Mouse (Mus musculus) heart, embryonic 14.5 days (tissue): ENCODE data around the gene St7l. TPM values are rescaled to one million over a fixed set of nuclear protein-coding genes. Genes with fewer than 3 reads are reported as not detected.

Experiments used
- ATAC-seq: fragments of 200-750 bp; cut with Nextera tagmentation; 2 replicates; pipeline ENCODE4 v1.8.0; 2017; ENCODE audit warnings: low read depth, moderate TSS enrichment; ENCODE audit not compliant: insufficient number of reproducible peaks, insufficient read depth, low FRiP score
- H3K27ac ChIP-seq, 2 experiments: fragments of 200-500 bp in 1 of 2; fragments of 300-500 bp in 1 of 2; sonication (generic) in 1 of 2; replicated peaks in 1 of 2; 2 replicates each; pipeline ENCODE4 v1.5.1; 2012 to 2014; ENCODE audit warnings: low read depth in 2 of 2, low read length in 2 of 2, control low read depth in 1 of 2, mild to moderate bottlenecking in 1 of 2, mixed read lengths in 1 of 2; ENCODE audit not compliant: control insufficient read depth in 1 of 2, insufficient read depth in 1 of 2
- H3K27me3 ChIP-seq: fragments of 300-500 bp; sonication (generic); 2 replicates; pipeline ENCODE4 v1.6.1; 2014; ENCODE audit warnings: mild to moderate bottlenecking, low read length, control low read depth; ENCODE audit not compliant: control insufficient read depth, insufficient read depth
- H3K36me3 ChIP-seq: fragments of 300-500 bp; sonication (generic); 2 replicates; pipeline ENCODE4 v1.6.1; 2014; ENCODE audit warnings: mild to moderate bottlenecking, control low read depth, low read length, mixed read lengths; ENCODE audit not compliant: control insufficient read depth, insufficient read depth
- H3K4me1 ChIP-seq, 2 experiments: fragments of 200-500 bp in 1 of 2; fragments of 300-500 bp in 1 of 2; sonication (generic) in 1 of 2; 2 replicates each; pipeline ENCODE4 v1.6.1; 2012 to 2014; ENCODE audit warnings: low read length in 2 of 2, control low read depth in 1 of 2, mixed read lengths in 1 of 2; ENCODE audit not compliant: control insufficient read depth in 2 of 2, insufficient read depth in 2 of 2
- H3K4me2 ChIP-seq: fragments of 300-500 bp; sonication (generic); 2 replicates; pipeline ENCODE4 v1.6.1; 2014; ENCODE audit warnings: mild to moderate bottlenecking, low read length
- H3K4me3 ChIP-seq, 2 experiments: fragments of 200-500 bp in 1 of 2; fragments of 300-500 bp in 1 of 2; sonication (generic) in 1 of 2; 2 replicates each; pipeline ENCODE4 v1.5.1; 2012 to 2014; ENCODE audit warnings: low read length in 2 of 2, mild to moderate bottlenecking in 2 of 2, control low read depth in 1 of 2, low read depth in 1 of 2, moderate library complexity in 1 of 2; ENCODE audit not compliant: control insufficient read depth in 1 of 2, insufficient read depth in 1 of 2
- H3K9ac ChIP-seq: fragments of 300-500 bp; sonication (generic); 2 replicates; pipeline ENCODE4 v1.6.1; 2014; ENCODE audit warnings: mild to moderate bottlenecking, low read length
- H3K9me3 ChIP-seq: fragments of 300-500 bp; sonication (generic); 2 replicates; pipeline ENCODE4 v1.6.1; 2016; ENCODE audit warnings: low read length, control low read depth; ENCODE audit not compliant: control insufficient read depth
- WGBS: fragments of 180-500 bp; shearing (Covaris S2); extraction: QIAGEN DNeasy Blood & Tissue Kit; methylation state at CpG from one replicate; pipeline ENCODE4 v1.1.7; 2014; 5-methylcytosine and 5-hydroxymethylcytosine counted together
- polyA plus RNA-seq: library from polyadenylated mRNA; unstranded; fragments of >200 nt; fragmentation: Nextera tagmentation; extraction: Ambion mirVana; gene quantifications from 2 replicates; pipeline ENCODE4 v1.2.1, GENCODE M21; 2014

Gene St7l
- polyA plus RNA-seq, 1 experiment from 2014 or later = 28.6 TPM

- H3K9ac ChIP-seq = no peak overlapping the region
- peaks cover 5 to 38% of the 10 kb centered on the region in 2 experiments for H3K4me1 ChIP-seq
- H3K27ac ChIP-seq = peak overlapping the region; percentile 68 to 96
- H3K4me3 ChIP-seq = no peak overlapping the region
- H3K4me2 ChIP-seq = no peak overlapping the region
- H3K36me3 ChIP-seq = peaks cover 23% of the 10 kb centered on the region
- H3K27me3 ChIP-seq = no peaks in the 10 kb centered on the region
- 61% methylated on average over 1 of the region's 1 CpGs for WGBS
- H3K9me3 ChIP-seq = no peaks in the 10 kb centered on the region
- no peak for ATAC-seq
Observed at GRCm38 (mm10) chr3:104820426-104820825, 43.4 kb upstream of the St7l start.

GRCm38 (mm10) chr3:104822413-104822812, 41.4 kb upstream of the St7l start:
- ATAC-seq = no peak
- H3K36me3 ChIP-seq = peaks cover 41% of the 10 kb centered on the region
- no peaks in the 10 kb centered on the region for H3K9me3 ChIP-seq
- H3K4me3 ChIP-seq = no peak overlapping the region
- peaks cover 4 to 21% of the 10 kb centered on the region in 2 experiments; a peak in 3 of 4 replicates for H3K4me1 ChIP-seq
- WGBS = 83% methylated on average over 3 of the region's 3 CpGs
- no peak overlapping the region for H3K4me2 ChIP-seq
- H3K27me3 ChIP-seq = no peaks in the 10 kb centered on the region
- no peak overlapping the region for H3K9ac ChIP-seq
- H3K27ac ChIP-seq = no peak overlapping the region

- Histone ChIP-seq H3K4me2 (no peak overlapping the region), H3K36me3 (peaks cover 89% of the 10 kb centered on the region), H3K4me3 (no peak overlapping the region), H3K27me3 (no peaks in the 10 kb centered on the region), H3K9ac (no peak overlapping the region), H3K9me3 (no peaks in the 10 kb centered on the region), H3K27ac (no peak overlapping the region), H3K4me1 (peaks cover 0 to 5% of the 10 kb centered on the region in 2 experiments; a peak in 1 of 4 replicates)
- 90% methylated on average over 3 of the region's 3 CpGs for WGBS
- ATAC-seq = no peak
Observed at GRCm38 (mm10) chr3:104835797-104836196, 28.0 kb upstream of the St7l start.

- 95% methylated on average over 5 of the region's 5 CpGs for WGBS
Observed at GRCm38 (mm10) chr3:104841049-104841448, 22.8 kb upstream of the St7l start.

GRCm38 (mm10) chr3:104846601-104847000, 17.2 kb upstream of the St7l start:
- WGBS = 79% methylated on average over 4 of the region's 4 CpGs
- no peak overlapping the region for H3K4me3 ChIP-seq
- ATAC-seq = no peak

More at GRCm38 (mm10) chr3:104841049-104841448, 22.8 kb upstream of the St7l start:
- peaks cover 0 to 5% of the 10 kb centered on the region in 2 experiments; a peak in 1 of 4 replicates for H3K4me1 ChIP-seq
- no peak overlapping the region for H3K9ac ChIP-seq
- H3K27me3 ChIP-seq = no peaks in the 10 kb centered on the region
- H3K9me3 ChIP-seq = no peaks in the 10 kb centered on the region
- H3K36me3 ChIP-seq = peaks cover 83% of the 10 kb centered on the region
- no peak for ATAC-seq
- H3K4me2 ChIP-seq = no peak overlapping the region
- H3K27ac ChIP-seq = no peak overlapping the region
- no peak overlapping the region for H3K4me3 ChIP-seq

GRCm38 (mm10) chr3:104854465-104854864, 9.3 kb upstream of the St7l start:
- 96% methylated on average over 1 of the region's 1 CpGs for WGBS
- H3K36me3 ChIP-seq = peaks cover 19% of the 10 kb centered on the region
- no peak overlapping the region for H3K27ac ChIP-seq
- H3K4me3 ChIP-seq = no peak overlapping the region
- no peak overlapping the region for H3K4me2 ChIP-seq
- H3K4me1 ChIP-seq = peaks cover 0 to 9% of the 10 kb centered on the region in 2 experiments; a peak in 2 of 4 replicates
- no peak for ATAC-seq
- H3K9me3 ChIP-seq = no peaks in the 10 kb centered on the region
- H3K27me3 ChIP-seq = no peaks in the 10 kb centered on the region
- H3K9ac ChIP-seq = no peak overlapping the region

More at GRCm38 (mm10) chr3:104846601-104847000, 17.2 kb upstream of the St7l start:
- Histone ChIP-seq H3K9me3 (no peaks in the 10 kb centered on the region), H3K4me1 (no peaks in the 10 kb centered on the region), H3K36me3 (peaks cover 50% of the 10 kb centered on the region), H3K4me2 (no peak overlapping the region), H3K9ac (no peak overlapping the region), H3K27ac (no peak overlapping the region), H3K27me3 (no peaks in the 10 kb centered on the region)

- Histone ChIP-seq H3K4me3 (no peak overlapping the region), H3K9me3 (no peaks in the 10 kb centered on the region), H3K4me2 (no peak overlapping the region), H3K9ac (no peak overlapping the region), H3K36me3 (peaks cover 19% of the 10 kb centered on the region), H3K27me3 (no peaks in the 10 kb centered on the region), H3K4me1 (peaks cover 0 to 12% of the 10 kb centered on the region in 2 experiments; a peak in 2 of 4 replicates), H3K27ac (no peak overlapping the region)
- no peak for ATAC-seq
Observed at GRCm38 (mm10) chr3:104854866-104855265, 8.9 kb upstream of the St7l start.

GRCm38 (mm10) chr3:104856106-104856505, 7.7 kb upstream of the St7l start:
- Histone ChIP-seq H3K36me3 (peaks cover 19% of the 10 kb centered on the region), H3K4me2 (no peak overlapping the region), H3K27ac (no peak overlapping the region), H3K4me1 (peaks cover 0 to 12% of the 10 kb centered on the region in 2 experiments; a peak in 2 of 4 replicates), H3K9me3 (no peaks in the 10 kb centered on the region), H3K9ac (no peak overlapping the region), H3K4me3 (no peak overlapping the region), H3K27me3 (no peaks in the 10 kb centered on the region)
- no peak for ATAC-seq
- WGBS = 67% methylated on average over 1 of the region's 1 CpGs
